Mouse (Mus musculus): Measurements from ENCODE around the gene Ube2a.
A peak's percentile ranks its signal among the peaks of the same experiment; 100 is the strongest.
"Not testable (repeated sequence)": the region's sequence is repeated elsewhere in the genome, so short reads cannot be mapped to it uniquely, and the experiment has no call there.

Ube2a gene

GRCm38 (mm10) chrX:36873765-36874164, at the start of gene Ube2a, which contains the start of gene C330007P06Rik:
TSS of gene Ube2a (plus strand) at chrX:36873900.
TSS of gene C330007P06Rik (minus strand) at chrX:36874111.
- no peak for DNase-seq

DNA sequence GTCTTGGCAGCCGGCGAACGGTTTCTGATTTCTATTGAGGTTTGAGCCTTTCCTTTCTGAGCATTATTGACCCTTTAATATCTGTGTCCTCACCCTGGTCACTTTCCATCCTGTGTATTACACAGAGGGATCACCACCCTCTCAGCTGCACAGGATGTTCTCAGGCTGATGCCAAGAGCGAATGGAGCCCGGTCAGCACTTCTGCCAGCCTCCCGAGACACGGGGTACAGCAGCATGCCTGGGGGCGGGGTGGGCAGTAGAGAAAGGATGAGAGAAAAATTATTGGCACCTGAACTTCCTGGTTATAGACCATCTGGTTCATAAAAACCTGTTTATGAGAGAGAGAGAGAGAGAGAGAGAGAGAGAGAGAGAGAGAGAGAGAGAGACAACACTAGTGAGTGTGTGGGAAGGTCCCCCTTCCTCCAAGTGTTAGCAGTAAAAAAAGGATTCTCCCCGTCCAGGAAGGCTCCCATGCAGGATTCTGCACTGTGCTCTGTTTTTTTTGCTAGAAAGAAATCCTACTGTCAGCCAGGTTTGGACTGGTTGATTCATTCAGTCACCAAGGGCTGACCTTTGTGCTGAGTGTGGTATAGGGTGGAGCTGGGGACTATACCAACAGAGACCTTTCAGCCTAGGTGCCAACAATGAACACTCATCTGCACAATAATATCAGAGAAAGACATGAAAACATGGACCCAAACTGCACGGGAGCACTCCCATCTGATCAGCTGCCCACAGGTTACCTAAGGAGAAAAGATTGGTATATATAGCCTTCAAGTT, 49.6 kb upstream of the Ube2a start:
- no peak for DNase-seq

DNA sequence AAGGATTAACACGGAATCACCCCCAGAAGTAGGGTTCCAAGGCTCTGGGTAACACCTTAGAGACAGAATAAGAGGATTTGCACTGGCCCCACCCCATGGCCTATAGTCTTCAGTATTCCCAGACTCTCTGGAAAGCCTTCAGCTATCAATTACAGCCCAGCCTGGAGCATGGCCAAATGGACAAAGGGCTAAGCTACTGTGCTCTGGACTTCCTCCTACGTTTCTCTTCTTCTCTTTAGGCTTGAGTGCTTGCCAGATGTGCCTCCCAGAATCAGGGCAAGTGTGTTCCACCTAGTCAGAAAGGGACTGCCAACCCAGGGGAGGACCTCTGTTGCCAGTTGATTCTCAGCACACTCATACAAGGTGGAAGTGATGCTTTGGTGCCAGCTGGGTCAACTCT, 48.7 kb upstream of the Ube2a start:
- DNase-seq = no peak

- no peak for DNase-seq
Measured at GRCm38 (mm10) chrX:36826873-36827272, 46.8 kb upstream of the Ube2a start.

GRCm38 (mm10) chrX:36830271-36830670, 43.4 kb upstream of the Ube2a start:
- DNase-seq = no peak

DNA sequence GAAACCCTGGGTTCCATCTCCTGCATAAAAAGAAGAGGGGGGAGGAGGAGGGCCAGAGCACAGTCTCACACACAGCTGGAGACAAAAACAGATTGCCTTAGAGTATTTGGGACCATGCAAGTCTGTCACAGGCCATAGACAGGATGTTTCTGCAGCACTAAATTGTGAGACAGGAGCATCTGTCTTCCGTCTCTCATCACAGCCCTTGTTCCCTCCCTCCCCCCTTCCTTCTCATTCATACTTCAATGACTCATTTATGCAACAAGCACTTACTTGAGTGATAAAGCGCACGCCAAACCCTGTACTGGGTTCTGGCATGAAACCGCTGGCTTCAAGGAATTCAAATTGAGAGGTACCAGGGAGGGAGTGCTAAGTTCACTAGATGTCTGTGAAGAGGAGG, 42.1 kb upstream of the Ube2a start:
- DNase-seq = no peak

- DNase-seq = peak; percentile 58
Measured at GRCm38 (mm10) chrX:36833397-36834084, 40.2 kb upstream of the Ube2a start.

DNA sequence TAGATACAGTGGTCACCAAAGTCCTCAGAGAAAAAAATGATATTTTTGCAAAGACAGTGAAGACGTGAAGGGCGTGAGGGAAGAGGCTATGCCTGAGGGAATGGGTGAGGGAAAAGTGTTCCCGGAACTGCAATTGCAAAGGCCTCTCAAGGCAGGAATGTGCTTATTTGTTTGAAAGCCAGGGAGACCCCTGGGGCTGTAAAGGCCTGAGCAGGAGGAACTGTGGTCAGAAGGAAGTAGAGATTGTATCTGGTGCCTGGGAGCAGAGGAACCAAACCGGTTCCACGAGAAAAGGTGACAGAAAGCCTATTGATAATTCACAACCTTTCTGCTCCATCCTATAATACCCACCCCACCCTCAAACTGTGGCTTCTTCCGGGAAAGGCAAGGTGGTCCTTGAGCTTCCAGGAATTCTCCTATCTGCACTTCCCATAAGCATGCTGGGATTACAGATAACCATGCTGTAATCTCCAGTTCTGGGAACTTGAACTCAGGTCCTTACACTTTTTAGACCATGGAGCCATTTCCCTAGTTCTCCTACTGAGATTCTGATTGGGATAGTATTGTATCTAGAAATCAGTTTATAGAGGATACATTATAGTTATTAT, 36.5 kb upstream of the Ube2a start:
- DNase-seq = no peak

DNA sequence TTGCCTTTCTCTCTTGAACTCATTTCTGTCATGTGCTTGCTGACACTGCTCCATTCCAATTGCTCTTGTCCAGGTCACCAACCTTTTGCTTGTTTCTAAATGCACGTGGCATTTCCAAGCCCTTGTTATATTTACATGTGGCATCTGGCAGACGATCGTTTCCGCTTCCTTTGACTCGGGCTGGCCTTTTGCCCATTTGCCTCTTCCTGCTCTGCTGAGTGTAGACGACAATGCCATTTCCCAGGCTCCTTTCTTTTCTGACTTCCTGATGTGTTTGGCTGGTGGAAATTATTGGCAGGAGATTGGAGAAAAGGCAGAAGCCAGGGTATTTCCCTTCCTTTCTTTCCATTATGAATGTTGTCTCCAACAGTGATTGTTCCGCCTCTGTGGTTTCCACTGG, 34.3 kb upstream of the Ube2a start:
- DNase-seq = no peak

DNA sequence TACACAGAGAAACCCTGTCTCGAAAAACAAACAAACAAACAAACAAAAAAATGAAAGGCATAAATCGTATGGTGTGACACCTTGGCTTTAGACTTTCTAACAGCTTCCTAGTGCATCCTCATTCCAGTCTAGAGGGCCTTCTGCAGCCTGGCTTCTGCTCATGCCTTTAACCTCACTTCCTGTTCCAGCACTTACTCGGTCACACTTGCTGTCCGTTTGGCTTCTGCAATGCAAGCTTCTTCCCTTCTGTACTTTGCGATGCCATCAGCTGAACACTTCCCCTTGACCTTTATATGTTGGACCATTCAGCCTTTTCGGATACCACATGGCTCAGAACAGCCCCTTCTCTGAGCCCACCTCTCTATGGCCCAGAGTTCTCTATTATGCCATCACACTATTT, 32.0 kb upstream of the Ube2a start:
- DNase-seq = no peak

GRCm38 (mm10) chrX:36843346-36843990, 30.2 kb upstream of the Ube2a start:
- no peak for DNase-seq

- DNase-seq = no peak
Measured at GRCm38 (mm10) chrX:36847152-36847551, 26.5 kb upstream of the Ube2a start.

DNA sequence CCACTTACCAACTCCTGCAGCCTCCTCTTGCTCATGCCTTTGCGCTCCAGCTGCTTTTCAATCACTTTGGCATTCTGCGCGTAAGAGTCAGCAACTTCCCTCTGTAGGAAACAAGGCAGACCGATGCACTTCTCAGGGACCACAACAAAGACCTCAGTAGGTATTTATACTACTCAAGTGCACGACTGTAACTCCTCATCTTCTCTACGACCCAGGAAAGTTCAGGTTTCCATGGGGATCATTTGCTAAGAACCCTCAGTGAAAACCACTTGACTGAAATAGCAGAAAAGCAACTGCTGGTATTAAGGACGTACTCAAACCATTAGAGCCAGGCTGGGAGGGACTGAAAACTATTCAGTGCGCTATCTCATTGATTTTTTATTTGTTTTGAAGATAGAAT, 21.1 kb upstream of the Ube2a start:
- no peak for DNase-seq

DNA sequence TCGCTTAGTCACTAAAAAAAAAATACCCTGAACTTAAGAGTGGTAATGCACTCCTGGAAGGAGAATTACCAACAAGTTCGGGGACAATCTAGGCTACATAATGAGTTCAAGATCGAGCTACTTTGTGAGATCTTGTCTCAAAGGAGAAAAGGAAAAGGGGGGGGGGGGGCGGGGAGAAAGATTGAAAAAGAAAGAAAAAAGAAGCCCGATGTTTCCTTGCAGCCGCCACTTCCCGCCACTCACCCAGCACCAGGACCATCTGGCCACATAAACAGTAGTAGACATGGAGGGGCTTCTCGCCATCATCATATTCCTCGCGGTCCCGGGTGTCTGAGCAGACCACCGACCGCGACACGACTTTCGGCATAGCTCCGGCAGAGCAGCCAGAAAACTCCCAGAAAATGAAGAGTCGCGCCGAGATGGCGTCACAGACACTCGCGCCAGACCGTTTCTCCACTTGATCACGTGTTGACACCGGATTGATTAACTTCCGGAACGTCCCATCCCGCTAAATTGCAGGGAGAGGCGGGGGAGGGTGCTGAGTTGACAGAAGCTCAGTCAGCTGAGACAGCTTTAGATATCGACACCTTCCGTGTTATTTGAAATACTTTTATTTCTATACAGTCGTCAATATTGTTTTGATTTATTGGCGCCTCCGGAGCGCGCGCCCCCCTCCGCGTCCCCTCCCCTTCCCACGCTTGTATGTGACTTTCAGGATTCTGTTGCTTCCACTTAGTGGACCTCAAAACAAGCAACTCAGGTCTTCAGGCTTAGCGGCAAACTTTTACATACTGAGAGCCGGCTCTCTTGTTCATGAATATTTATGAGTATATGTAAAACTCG, 9.7 kb upstream of the Ube2a start:
- DNase-seq = peak; percentile 70

DNA sequence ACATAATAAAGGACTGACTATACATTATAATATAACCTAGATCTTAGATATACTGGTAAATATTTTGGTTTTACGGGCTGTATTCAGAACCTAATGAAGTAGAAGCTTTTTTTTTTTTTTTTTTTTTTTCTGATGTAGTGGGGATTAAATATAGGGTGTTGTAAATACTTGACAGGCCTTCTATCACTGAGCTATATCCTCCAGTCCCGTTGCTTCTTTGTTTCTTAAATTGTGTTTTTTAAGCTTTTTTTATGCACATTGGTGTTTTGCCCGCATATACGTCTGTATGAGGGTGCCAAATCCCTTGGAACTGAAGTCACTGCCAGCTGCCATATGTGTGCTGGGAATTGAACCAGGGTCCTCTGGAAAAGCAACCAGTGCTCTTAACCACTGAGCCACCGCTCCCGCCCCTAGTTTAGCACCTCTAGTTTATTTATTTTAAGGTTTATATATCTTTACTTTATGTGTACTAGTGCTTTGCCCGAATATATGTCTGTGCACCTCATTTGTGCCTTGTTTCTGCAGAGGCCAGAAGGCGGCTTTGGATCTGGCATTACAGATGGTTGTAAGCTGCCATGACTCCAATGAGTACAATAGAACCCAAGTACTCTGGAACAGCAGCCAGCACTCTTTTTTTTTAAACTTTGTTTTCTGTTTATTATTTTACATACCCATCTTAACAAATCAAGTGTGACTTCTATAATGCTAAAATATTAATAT, 8.9 kb upstream of the Ube2a start:
- DNase-seq = no peak

DNA sequence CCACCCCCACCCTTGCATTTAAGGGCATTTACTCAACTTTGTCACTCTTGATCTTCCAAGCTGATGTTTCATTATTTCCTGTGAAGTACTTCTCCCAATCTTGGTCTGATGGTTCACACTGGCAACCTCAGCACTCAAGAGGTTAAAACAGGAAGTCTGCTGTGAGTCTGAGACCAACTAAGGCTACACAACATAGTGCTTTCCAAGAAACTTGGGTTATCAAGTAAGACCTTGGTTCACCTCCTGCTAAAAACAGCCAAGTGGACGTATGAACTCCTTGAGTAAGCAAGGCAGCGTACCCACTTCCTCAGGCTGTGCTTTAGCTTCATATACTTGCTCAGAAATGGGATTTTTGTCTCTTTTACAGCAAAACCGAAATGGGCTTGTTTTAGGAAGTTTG, 3.3 kb upstream of the Ube2a start:
- DNase-seq = no peak

DNA sequence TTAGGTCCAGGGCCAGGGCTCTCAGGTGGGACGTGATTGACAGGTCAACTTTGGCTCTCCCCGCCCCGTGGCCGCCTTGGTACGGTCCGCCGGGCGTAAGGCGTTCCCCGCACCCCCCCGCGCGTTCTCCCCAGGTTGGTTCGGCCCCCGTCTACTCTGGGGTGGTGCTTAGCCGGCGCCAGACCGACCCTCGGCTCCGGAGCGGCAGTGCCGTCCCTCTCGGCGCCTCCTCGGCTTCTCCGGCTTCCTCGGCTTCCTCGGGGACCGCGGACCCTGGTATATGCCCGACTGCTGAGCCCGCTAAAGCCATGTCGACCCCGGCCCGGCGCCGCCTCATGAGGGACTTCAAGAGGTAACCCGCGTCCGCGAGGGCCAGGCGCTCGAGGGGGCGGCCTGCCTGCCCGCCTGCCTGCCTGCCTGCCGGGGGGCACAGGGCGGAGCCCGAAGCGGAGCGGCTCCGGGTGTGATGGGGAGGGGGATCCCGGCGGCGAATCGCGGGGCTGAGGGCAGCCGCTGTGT, 537 bp downstream of the Ube2a start:
- peak; percentile 83 for DNase-seq

GRCm38 (mm10) chrX:36874704-36875128, 1.0 kb downstream of the Ube2a start:
- DNase-seq = no peak

GRCm38 (mm10) chrX:36884719-36885118, 11.0 kb downstream of the Ube2a start:
- DNase-seq = no peak

DNA sequence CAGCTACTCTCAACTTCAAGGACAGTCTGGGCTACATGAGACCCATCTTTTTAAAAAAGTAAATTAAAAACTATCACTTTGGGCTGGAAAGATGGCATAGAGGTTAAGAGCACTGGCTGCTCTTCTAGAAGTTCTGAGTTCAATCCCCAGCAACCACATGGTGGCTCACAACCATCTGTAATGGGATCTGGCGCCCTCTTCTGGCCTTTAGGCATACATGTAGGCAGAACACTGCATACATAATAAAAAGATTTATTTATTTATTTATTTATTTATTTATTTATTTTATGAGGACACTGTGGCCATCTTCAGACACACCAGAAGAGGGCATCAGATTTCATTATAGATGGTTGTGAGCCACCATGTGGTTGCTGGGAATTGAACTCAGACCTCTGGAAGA, 25.2 kb downstream of the Ube2a start:
- not testable (repeated sequence) for DNase-seq

DNA sequence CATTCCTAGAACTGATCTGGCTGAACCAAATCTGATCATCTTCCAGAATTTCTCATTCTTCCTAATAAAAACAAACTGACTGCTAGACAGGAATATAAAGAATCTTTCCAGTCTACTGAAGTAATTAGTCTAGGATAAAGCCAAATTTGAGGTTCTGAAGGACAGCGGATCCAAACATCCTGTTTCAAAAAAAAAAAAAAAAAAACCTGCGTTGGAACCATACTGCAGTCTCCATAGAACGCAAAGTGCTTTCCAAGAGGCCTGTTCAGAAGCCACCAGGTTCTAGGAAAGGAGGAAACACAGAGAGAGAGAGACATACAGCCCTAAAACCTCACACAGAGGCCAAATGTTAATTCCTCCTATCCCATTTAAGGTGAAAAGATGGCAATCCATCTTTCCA, 28.0 kb downstream of the Ube2a start:
- DNase-seq = no peak

Measured in cerebellum, adult 11 months (tissue).